Comparison of ENCODE assay signal across 10 mouse cellular contexts in the genomic region with DNA sequence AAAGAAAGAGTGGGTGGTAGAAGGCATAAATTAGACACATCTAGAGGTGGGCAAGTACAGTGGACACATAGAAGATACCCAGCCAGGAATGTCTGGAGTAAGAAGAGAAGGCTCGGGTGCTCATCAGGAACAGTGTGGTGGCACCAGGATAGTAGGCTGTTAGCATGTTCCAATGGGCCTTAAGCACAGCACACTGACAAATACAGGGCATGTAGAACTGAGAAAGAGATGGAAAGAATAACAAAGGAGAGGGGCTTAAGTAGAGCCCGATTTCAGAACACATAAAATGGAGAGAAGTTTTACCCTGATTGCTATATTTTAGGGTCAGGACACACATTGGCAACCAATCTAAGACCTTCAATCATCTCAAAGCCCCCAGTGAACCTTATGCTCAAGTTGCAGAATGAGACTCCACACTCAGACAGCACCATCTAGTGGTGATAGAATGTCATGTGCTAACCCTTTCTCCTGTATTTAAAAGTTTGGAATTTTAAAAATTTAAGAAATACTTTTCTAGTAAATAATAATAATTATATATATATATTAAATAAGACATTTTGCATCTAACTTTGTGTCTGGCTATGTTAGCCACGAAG.
DNase-seq lines count a peak whose midpoint lies in the region; ATAC-seq and TF ChIP-seq lines count a peak whose summit lies in the region.
"Had no signal": no experiment of that assay in that cellular context is flagged by ENCODE, and none has a peak within 500 bp of the region (broad histone marks: within the 10 kb centered on the region; RNA-seq: fewer than 3 reads in every experiment).

No protein-coding gene starts in this region.

- no peaks in the 10 kb centered on the region for H3K27me3 ChIP-seq in MEL (ENCODE audit: control insufficient read depth in 1 of 2, insufficient read depth in 2 of 2, low read length in 2 of 2)
- no peaks in the 10 kb centered on the region for H3K27me3 ChIP-seq in limb, embryonic 14.5 days (ENCODE audit: control insufficient read depth, insufficient read depth, low read length)
- no peaks in the 10 kb centered on the region for H3K27me3 ChIP-seq in intestine, embryonic 15.5 days (replicated peaks)
- H3K27me3 ChIP-seq: lung, embryonic 15.5 days had no signal

- H3K9ac ChIP-seq in MEL (ENCODE audit: control insufficient read depth, low read depth, low read length, poor library complexity, severe bottlenecking), result no peak overlapping the region
- H3K9ac ChIP-seq in limb, embryonic 14.5 days (ENCODE audit: low read depth, low read length, severe bottlenecking), result no peak overlapping the region
- no peak overlapping the region for H3K9ac ChIP-seq in intestine, embryonic 15.5 days
- H3K9ac ChIP-seq: lung, embryonic 15.5 days had no signal

- TF ChIP-seq RAD21 in MEL (IDR thresholded peaks at IDR 0.05; ENCODE audit: low read depth, low read length), result peak; percentile 55

- no peaks in the 10 kb centered on the region for H3K36me3 ChIP-seq in MEL (ENCODE audit: control insufficient read depth in 1 of 2, insufficient read depth in 2 of 2, low read length in 2 of 2)
- H3K36me3 ChIP-seq in limb, embryonic 14.5 days (ENCODE audit: control insufficient read depth, insufficient read depth, low read length), result no peaks in the 10 kb centered on the region
- no peaks in the 10 kb centered on the region for H3K36me3 ChIP-seq in intestine, embryonic 15.5 days
- H3K36me3 ChIP-seq: lung, embryonic 15.5 days had no signal

- peak in 1 of 2 experiments; percentile 21 for DNase-seq in layer of hippocampus, adult 2 months (ENCODE audit: low spot score in 2 of 2)
- no peak for DNase-seq in layer of hippocampus, adult 9-10 months (ENCODE audit: low spot score)
- DNase-seq in MEL (ENCODE audit: low read depth, low spot score), result peak; percentile 26
- peak; percentile 44 for DNase-seq in brain, adult 2 months (ENCODE audit: low read depth, low spot score)
- DNase-seq in limb, embryonic 14.5 days (ENCODE audit: low spot score), result peak; percentile 77
- DNase-seq: right cerebral cortex, postnatal 25 days had no signal

- no peak overlapping the region for H3K27ac ChIP-seq in layer of hippocampus, adult 2 months
- no peak overlapping the region for H3K27ac ChIP-seq in MEL (ENCODE audit: control insufficient read depth, low read depth, low read length)
- no peak overlapping the region for H3K27ac ChIP-seq in limb, embryonic 14.5 days (replicated peaks; ENCODE audit: low read depth, low read length)
- no peak overlapping the region for H3K27ac ChIP-seq in intestine, embryonic 15.5 days
- H3K27ac ChIP-seq: lung, embryonic 15.5 days had no signal

- no peak for TF ChIP-seq POLR2A in MEL (IDR thresholded peaks at IDR 0.05; ENCODE audit: control insufficient read depth in 1 of 2, insufficient read depth in 1 of 2, low read depth in 1 of 2, low read length in 2 of 2, poor library complexity in 1 of 2)
- TF ChIP-seq POLR2A in limb, embryonic 14.5 days (IDR thresholded peaks at IDR 0.05; ENCODE audit: borderline replicate concordance, extremely low read depth, insufficient read depth, insufficient read length), result no peak

- H3K9me3 ChIP-seq in MEL (replicated peaks; ENCODE audit: insufficient read depth, low read length), result no peaks in the 10 kb centered on the region
- H3K9me3 ChIP-seq in limb, embryonic 14.5 days (ENCODE audit: control insufficient read depth, low read length), result no peaks in the 10 kb centered on the region
- H3K9me3 ChIP-seq in intestine, embryonic 15.5 days, result no peaks in the 10 kb centered on the region
- H3K9me3 ChIP-seq: lung, embryonic 15.5 days had no signal

- ATAC-seq in limb, embryonic 14.5 days (ENCODE audit: low FRiP score, low read depth), result no peak
- ATAC-seq in activated CD4-positive, CD25-positive, alpha-beta regulatory T cell, adult 4 months, result no peak
- no peak for ATAC-seq in intestine, embryonic 15.5 days
- ATAC-seq: inflammation-experienced regulatory T-cells, adult 6 months had no signal

- H3K4me2 ChIP-seq in limb, embryonic 14.5 days (replicated peaks; ENCODE audit: low read depth, low read length, severe bottlenecking), result no peak overlapping the region
- H3K4me2 ChIP-seq in intestine, embryonic 15.5 days (replicated peaks), result no peak overlapping the region
- H3K4me2 ChIP-seq: lung, embryonic 15.5 days had no signal

- no peaks in the 10 kb centered on the region for H3K4me1 ChIP-seq in MEL (ENCODE audit: control insufficient read depth in 1 of 2, insufficient read depth in 2 of 2, low read length in 2 of 2)
- peaks cover 28% of the 10 kb centered on the region for H3K4me1 ChIP-seq in limb, embryonic 14.5 days (ENCODE audit: control insufficient read depth, insufficient read depth, low read length)
- H3K4me1 ChIP-seq in intestine, embryonic 15.5 days (replicated peaks), result no peaks in the 10 kb centered on the region
- H3K4me1 ChIP-seq: lung, embryonic 15.5 days had no signal

- peak; percentile 89 for TF ChIP-seq CTCF in layer of hippocampus, adult 2 months (conservative IDR thresholded peaks at IDR 0.05)
- peak; percentile 19 to 51 (median 37); a peak in 5 of 6 replicates for TF ChIP-seq CTCF in MEL (IDR thresholded peaks at IDR 0.05 in 2 of 3, conservative IDR thresholded peaks at IDR 0.05 in 1 of 3; ENCODE audit: control insufficient read depth in 1 of 3, insufficient read depth in 1 of 3, low read depth in 2 of 3, low read length in 3 of 3, poor library complexity in 1 of 3, severe bottlenecking in 1 of 3)

- no peak overlapping the region for H3K4me3 ChIP-seq in layer of hippocampus, adult 2 months
- no peak overlapping the region for H3K4me3 ChIP-seq in MEL (ENCODE audit: control insufficient read depth in 1 of 2, insufficient read depth in 1 of 2, low read depth in 2 of 2, low read length in 2 of 2)
- H3K4me3 ChIP-seq in limb, embryonic 14.5 days (replicated peaks; ENCODE audit: low read length), result no peak overlapping the region
- H3K4me3 ChIP-seq in intestine, embryonic 15.5 days (replicated peaks), result no peak overlapping the region
- H3K4me3 ChIP-seq: lung, embryonic 15.5 days had no signal

- no peak for TF ChIP-seq EP300 in MEL (IDR thresholded peaks at IDR 0.05; ENCODE audit: low read depth in 1 of 2, low read length in 2 of 2)

- no peaks in the 10 kb centered on the region for H3K79me2 ChIP-seq in MEL (ENCODE audit: control insufficient read depth, insufficient read depth, low read length, poor library complexity)

- 28% methylated on average over 3 of the region's 3 CpGs for WGBS in limb, embryonic 14.5 days
- 43% methylated on average over 3 of the region's 3 CpGs for WGBS in intestine, embryonic 15.5 days

TF ChIP-seq in MEL, 35 proteins besides CTCF, POLR2A, EP300 and RAD21:
- no peak for TF ChIP-seq TAL1 (IDR thresholded peaks at IDR 0.05; ENCODE audit: low read length)
- peak; percentile 53 for TF ChIP-seq SMC3 (IDR thresholded peaks at IDR 0.05; ENCODE audit: low read depth, low read length)
- TF ChIP-seq ZKSCAN1 (IDR thresholded peaks at IDR 0.05; ENCODE audit: low read depth, low read length), result no peak
- TF ChIP-seq MAFK (IDR thresholded peaks at IDR 0.05; ENCODE audit: borderline replicate concordance, low read depth, low read length), result no peak
- no peak for TF ChIP-seq NRF1 (IDR thresholded peaks at IDR 0.05; ENCODE audit: insufficient read depth, low read depth, low read length, poor library complexity, severe bottlenecking)
